Mouse (Mus musculus) cortical plate, adult 2 months (tissue): ENCODE measurements at regions not wholly inside any gene's neighbourhood (a gene's known extent, or its start where the extent isn't known, plus 50 kb on each side); places are given as distances from the start of the nearest gene placed in this dataset.

Source experiments
- CTCF ChIP-seq: fragments of 200-500 bp; IDR thresholded peaks from 2 replicates; pipeline ENCODE4 v1.5.1; 2011; ENCODE audit warnings: mild to moderate bottlenecking, control low read depth, low read length; ENCODE audit not compliant: insufficient read depth; ENCODE audit errors: extremely low read depth
- POLR2A ChIP-seq: fragments of 200-500 bp; IDR thresholded peaks from 2 replicates; pipeline ENCODE4 v1.6.1; 2011; ENCODE audit warnings: mild to moderate bottlenecking, low read length, control low read depth; ENCODE audit not compliant: insufficient read depth; ENCODE audit errors: extremely low read depth

DNA sequence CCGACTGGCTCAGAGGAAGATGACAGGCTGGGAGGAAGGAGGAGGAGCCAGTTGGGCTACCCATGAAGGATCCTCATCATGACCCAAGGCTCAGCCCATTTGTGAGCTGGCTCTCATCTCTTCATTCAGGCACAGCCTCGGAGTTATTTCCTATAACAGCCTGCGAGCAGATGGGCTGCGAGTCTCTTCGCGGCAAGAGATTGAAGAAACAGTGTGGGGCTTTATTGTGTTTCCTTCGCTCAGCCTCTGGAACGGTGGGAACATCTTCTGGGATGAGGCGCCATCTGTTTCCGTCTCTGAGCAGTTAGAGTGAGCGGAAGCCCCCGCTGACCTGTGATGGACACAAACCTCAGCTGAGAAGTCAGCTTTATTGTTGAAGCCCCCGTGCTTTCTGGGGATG is 213.6 kb upstream of the Kcnab2 start:
- no peak for TF ChIP-seq CTCF
- TF ChIP-seq POLR2A: no peak
